Mouse (Mus musculus): Measurements from ENCODE around the gene Erich3.

Gene Erich3

GRCm38 (mm10) chr3:154673326-154673725 lies 9.7 kb downstream of the Erich3 start:
- no peak for DNase-seq (ENCODE audit: low spot score in 2 of 2)

- no peak for DNase-seq (ENCODE audit: low spot score in 2 of 2)
These were observed 18.9 kb downstream of the Erich3 start for GRCm38 (mm10) chr3:154682570-154682969.

- DNase-seq (ENCODE audit: low spot score in 2 of 2) = no peak
These were observed 20.0 kb downstream of the Erich3 start for GRCm38 (mm10) chr3:154683667-154684066.

GRCm38 (mm10) chr3:154690260-154690659 lies 26.6 kb downstream of the Erich3 start:
- no peak for DNase-seq (ENCODE audit: low spot score in 2 of 2)

GRCm38 (mm10) chr3:154691897-154692571 lies 28.4 kb downstream of the Erich3 start:
- peak; percentile 89 to 93 for DNase-seq (ENCODE audit: low spot score in 2 of 2)

GRCm38 (mm10) chr3:154692572-154692922 lies 28.9 kb downstream of the Erich3 start:
- DNase-seq (ENCODE audit: low spot score in 2 of 2) = no peak

- peak in 1 of 2 experiments; percentile 11 for DNase-seq (ENCODE audit: low spot score in 2 of 2)
These were observed 30.2 kb downstream of the Erich3 start for GRCm38 (mm10) chr3:154693902-154694301.

- no peak for DNase-seq (ENCODE audit: low spot score in 2 of 2)
These were observed 33.0 kb downstream of the Erich3 start for GRCm38 (mm10) chr3:154696611-154697010.

GRCm38 (mm10) chr3:154698907-154699306 lies 35.2 kb downstream of the Erich3 start:
- DNase-seq (ENCODE audit: low spot score in 2 of 2) = no peak

- DNase-seq (ENCODE audit: low spot score in 2 of 2) = no peak
These were observed 36.6 kb downstream of the Erich3 start for GRCm38 (mm10) chr3:154700296-154700695.

- DNase-seq (ENCODE audit: low spot score in 2 of 2) = no peak
These were observed 37.1 kb downstream of the Erich3 start for GRCm38 (mm10) chr3:154700735-154701134.

GRCm38 (mm10) chr3:154704755-154705154 lies 41.1 kb downstream of the Erich3 start:
- no peak for DNase-seq (ENCODE audit: low spot score in 2 of 2)

GRCm38 (mm10) chr3:154708150-154708549 lies 44.5 kb downstream of the Erich3 start:
- no peak for DNase-seq (ENCODE audit: low spot score in 2 of 2)

- DNase-seq (ENCODE audit: low spot score in 2 of 2) = peak; percentile 38 to 51
These were observed 59.5 kb downstream of the Erich3 start for GRCm38 (mm10) chr3:154723198-154723597.

GRCm38 (mm10) chr3:154731431-154731830 lies 67.8 kb downstream of the Erich3 start:
- DNase-seq (ENCODE audit: low spot score in 2 of 2) = no peak

GRCm38 (mm10) chr3:154741496-154741895 lies 77.8 kb downstream of the Erich3 start:
- DNase-seq (ENCODE audit: low spot score in 2 of 2) = no peak

- DNase-seq (ENCODE audit: low spot score in 2 of 2) = no peak
These were observed 79.3 kb downstream of the Erich3 start for GRCm38 (mm10) chr3:154742927-154743326.

GRCm38 (mm10) chr3:154744317-154744716 lies 80.7 kb downstream of the Erich3 start:
- no peak for DNase-seq (ENCODE audit: low spot score in 2 of 2)

- no peak for DNase-seq (ENCODE audit: low spot score in 2 of 2)
These were observed 90.8 kb downstream of the Erich3 start for GRCm38 (mm10) chr3:154754505-154754904.

GRCm38 (mm10) chr3:154755225-154755624 lies 91.6 kb downstream of the Erich3 start:
- no peak for DNase-seq (ENCODE audit: low spot score in 2 of 2)

- no peak for DNase-seq (ENCODE audit: low spot score in 2 of 2)
These were observed 94.4 kb downstream of the Erich3 start for GRCm38 (mm10) chr3:154758089-154758488.

- DNase-seq (ENCODE audit: low spot score in 2 of 2) = no peak
These were observed 97.4 kb downstream of the Erich3 start for GRCm38 (mm10) chr3:154761108-154761507.

- no peak for DNase-seq (ENCODE audit: low spot score in 2 of 2)
These were observed 99.7 kb downstream of the Erich3 start for GRCm38 (mm10) chr3:154763374-154763773.

- no peak for DNase-seq (ENCODE audit: low spot score in 2 of 2)
These were observed 100.5 kb downstream of the Erich3 start for GRCm38 (mm10) chr3:154764115-154764514.

Data from right cerebral cortex, postnatal 10 days (tissue).